Mouse (Mus musculus) central nervous system, embryonic 11.5 days (tissue): ENCODE results near the gene N4bp2l2. TPM values are rescaled to one million over a fixed set of nuclear protein-coding genes. Genes with fewer than 3 reads are reported as not detected.

Source experiments
- polyA plus RNA-seq: library from polyadenylated mRNA; depleted of rRNA; stranded (reverse); fragments of >200 nt; gene quantifications from 2 replicates; pipeline ENCODE4 v1.2.3, GENCODE M21; 2012; rRNA removed

N4bp2l2 gene
- polyA plus RNA-seq: 43.7 and 54.5 TPM in 2 replicates

GRCm38 (mm10) chr5:150666133-150666739, at the start of gene N4bp2l2:
TSS of gene N4bp2l2 (minus strand) at chr5:150666183.

DNA sequence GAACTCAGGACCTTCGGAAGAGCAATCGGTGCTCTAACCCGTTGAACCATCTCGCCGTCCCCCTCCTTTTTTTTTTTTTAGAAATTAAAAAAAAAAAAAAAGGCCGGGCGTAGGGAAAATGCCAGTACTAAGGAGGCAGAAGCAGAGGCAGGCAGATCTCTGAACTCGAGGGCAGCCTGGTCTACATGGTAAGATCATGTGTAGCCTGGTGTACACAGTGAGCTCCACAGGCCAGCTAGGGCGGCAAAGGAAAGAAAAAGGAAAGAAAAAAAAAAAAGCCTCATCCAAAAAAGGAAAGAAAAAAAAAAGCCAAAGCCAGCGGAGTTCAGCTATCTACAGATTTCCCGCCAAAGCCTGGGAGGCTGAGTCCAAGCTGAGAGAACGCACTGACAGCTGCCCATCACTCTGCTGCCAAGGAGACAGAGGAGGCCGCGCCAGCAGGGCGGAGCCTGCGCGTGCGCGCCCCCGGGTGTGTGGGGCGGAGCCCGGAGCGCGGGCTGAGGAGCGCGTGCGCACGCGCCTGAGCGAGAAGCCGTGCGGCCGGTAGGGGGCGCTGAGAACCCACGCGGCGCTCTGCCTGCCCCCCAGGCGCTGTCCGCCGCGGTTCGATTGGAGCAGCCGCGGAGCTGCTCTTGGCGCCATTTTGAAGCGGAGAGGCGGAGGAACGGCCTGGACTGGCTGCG, 7.3 kb upstream of the N4bp2l2 start, which contains the start of gene Pds5b:
Pds5b (plus strand) TSS at position 587 of the 683 bp plus-strand sequence.

GRCm38 (mm10) chr5:150597088-150597487, 68.9 kb downstream of the N4bp2l2 start, which contains the start of gene N4bp2l1:
TSS of gene N4bp2l1 (minus strand) at chr5:150597188.

Other genes starting within 250 kb of the N4bp2l2 start
- gene Zar1l, start 148.0 kb downstream of the N4bp2l2 start, polyA plus RNA-seq: not detected in 2 replicates
- 45.0 and 45.5 TPM in 2 replicates for gene Brca2, start 143.6 kb downstream of the N4bp2l2 start, polyA plus RNA-seq
- gene N4bp2l1, start 69.0 kb downstream of the N4bp2l2 start, polyA plus RNA-seq: 4.5 and 6.5 TPM in 2 replicates
- gene Pds5b, start 7.6 kb upstream of the N4bp2l2 start, polyA plus RNA-seq: 36.7 and 45.2 TPM in 2 replicates